Mouse (Mus musculus): ENCODE data around the gene Chst13. TPM values are rescaled to one million over a fixed set of nuclear protein-coding genes. Genes with fewer than 3 reads are reported as not detected.

Gene Chst13
- polyA plus RNA-seq, 1 experiment from 2014 or later: 0.10 TPM

DNA sequence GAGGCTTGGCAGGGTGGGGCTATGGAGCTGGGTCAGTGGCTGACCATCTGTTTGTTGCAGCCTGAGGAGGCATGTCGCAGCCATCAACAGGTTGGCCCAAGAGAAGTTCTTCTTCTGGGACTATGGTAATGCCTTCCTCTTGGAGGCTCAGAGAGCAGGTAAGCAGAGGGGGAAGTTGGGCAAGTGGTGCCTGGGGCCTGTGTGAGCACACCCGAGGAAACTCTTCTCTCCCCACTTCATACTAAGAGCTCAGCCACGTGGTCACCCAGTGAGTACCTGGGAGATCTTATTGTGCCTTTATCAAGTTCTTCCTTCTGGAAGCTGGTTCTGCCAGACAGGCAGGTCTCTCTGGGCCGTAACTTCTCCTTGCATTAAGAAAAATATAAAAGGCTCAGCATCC is 22.2 kb upstream of the Chst13 start:
- TF ChIP-seq CTCF (IDR thresholded peaks at IDR 0.05) (no peak), EP300 (IDR thresholded peaks at IDR 0.05) (peak; percentile 15; the same call in 1 of the 2 replicates)
- 57% methylated on average over 4 of the region's 4 CpGs for WGBS
- Histone ChIP-seq H3K9ac (replicated peaks; ENCODE audit: low read depth) (no peak overlapping the region), H3K4me1 (ENCODE audit: insufficient read depth, low read depth, low read length) (no peaks in the 10 kb centered on the region), H3K36me3 (ENCODE audit: insufficient read depth, low read length) (no peaks in the 10 kb centered on the region), H3K4me2 (replicated peaks; ENCODE audit: low read depth, low read length) (no peak overlapping the region), H3K27me3 (replicated peaks; ENCODE audit: insufficient read depth, low read length) (no peaks in the 10 kb centered on the region), H3K27ac (ENCODE audit: low read length) (no peak overlapping the region), H3K4me3 (ENCODE audit: low read depth, low read length) (no peak overlapping the region), H3K9me3 (ENCODE audit: low read length) (no peaks in the 10 kb centered on the region)
- ATAC-seq (peak; percentile 90), DNase-seq (ENCODE audit: low spot score) (peak; percentile 76)

DNA sequence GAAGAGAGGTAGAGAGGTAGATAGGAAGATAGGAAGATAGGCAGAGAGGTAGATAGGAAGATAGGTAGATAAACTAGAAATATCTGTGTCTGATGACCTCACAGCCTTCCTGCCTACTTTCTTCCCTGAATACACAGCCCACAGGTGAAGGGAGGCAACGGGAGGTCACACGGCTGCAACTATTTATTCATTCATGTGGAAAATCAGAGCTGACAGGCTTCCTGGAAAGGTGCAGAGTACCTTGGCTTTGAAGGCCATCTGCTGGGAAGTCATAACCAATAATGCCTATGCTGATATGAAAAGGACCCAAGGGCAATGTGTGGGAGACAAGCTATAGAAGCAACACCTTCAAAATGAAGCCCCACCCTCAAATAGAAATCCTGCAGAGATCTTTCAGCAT is 17.4 kb upstream of the Chst13 start:
- H3K9me3 ChIP-seq (ENCODE audit: low read length): no peaks in the 10 kb centered on the region
- 69% methylated on average over 2 of the region's 2 CpGs for WGBS
- H3K36me3 ChIP-seq (ENCODE audit: insufficient read depth, low read length): no peaks in the 10 kb centered on the region
- no peak overlapping the region for H3K9ac ChIP-seq (replicated peaks; ENCODE audit: low read depth)
- no peak for DNase-seq (ENCODE audit: low spot score)
- H3K4me3 ChIP-seq (ENCODE audit: low read depth, low read length): no peak overlapping the region
- no peaks in the 10 kb centered on the region for H3K4me1 ChIP-seq (ENCODE audit: insufficient read depth, low read depth, low read length)
- H3K27me3 ChIP-seq (replicated peaks; ENCODE audit: insufficient read depth, low read length): no peaks in the 10 kb centered on the region
- no peak overlapping the region for H3K4me2 ChIP-seq (replicated peaks; ENCODE audit: low read depth, low read length)
- ATAC-seq: no peak
- H3K27ac ChIP-seq (ENCODE audit: low read length): no peak overlapping the region
- TF ChIP-seq EP300 (IDR thresholded peaks at IDR 0.05): no peak
- TF ChIP-seq CTCF (IDR thresholded peaks at IDR 0.05): no peak

DNA sequence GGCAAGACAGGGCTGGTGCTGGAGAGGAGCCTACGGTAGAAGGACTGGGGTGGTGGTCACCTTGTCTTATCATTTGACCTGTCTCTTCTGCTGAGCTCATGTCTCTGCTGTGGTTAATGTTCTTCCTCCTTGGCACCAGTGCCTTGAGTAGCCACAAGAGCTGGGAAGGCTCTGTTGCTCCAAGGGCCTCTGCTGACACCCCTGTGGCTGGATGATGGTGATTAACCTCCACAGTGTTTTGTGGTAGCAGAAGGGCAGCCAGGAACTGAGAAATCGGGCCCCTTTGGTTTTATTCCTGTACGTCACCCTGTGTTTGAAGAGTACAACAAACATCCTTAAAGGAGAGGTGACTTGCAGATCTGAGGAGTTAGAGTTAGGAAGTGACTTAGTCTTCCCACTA is 9.3 kb upstream of the Chst13 start:
- 43% methylated on average over 3 of the region's 3 CpGs for WGBS

DNA sequence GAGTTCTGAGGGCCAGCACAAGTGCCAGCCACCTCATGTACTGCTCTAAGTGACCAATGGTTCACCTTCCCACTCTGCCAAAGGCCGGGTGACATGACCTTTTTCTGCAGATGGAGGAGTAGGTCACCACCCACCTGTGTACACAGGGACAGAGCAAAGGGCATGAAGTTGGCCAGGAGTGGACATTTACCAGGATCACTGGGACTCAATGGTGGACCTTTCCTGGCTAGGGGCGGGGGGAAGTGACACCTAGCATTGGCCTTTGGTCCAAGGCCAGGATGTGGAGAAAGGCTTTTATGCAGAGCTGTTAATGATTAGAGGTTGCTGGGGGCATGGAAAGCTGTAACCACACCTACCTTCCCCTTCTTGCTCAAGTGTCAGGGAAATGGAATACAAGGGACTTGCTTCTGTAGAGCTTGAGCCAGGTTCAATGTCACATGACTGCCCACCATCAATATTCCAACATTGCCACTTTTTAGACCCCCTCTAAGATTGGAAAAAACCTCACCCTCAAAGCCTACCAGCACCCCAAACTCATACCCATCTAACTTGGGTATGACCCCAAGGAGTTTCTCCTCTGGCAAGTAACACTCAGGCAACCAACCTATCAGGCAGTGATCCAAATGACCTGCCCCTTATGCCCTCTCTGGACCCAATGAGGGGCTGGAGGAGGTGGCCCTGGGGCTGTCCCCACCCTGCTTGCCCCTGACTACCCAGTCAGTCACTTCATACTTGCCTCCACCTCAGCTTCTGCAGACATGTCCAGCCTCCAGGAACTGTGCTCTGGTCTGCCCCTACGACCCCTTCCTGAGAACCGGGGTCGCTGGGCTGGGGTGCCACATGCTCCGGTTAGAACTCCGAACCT is 7.8 kb upstream of the Chst13 start, which contains the start of gene Uroc1:
TSS of gene Uroc1 (plus strand) at position 724 of the 865 bp plus-strand sequence.
- H3K27me3 ChIP-seq (replicated peaks; ENCODE audit: insufficient read depth, low read length): no peaks in the 10 kb centered on the region
- no peak within 1 kb of the TSS for H3K9ac ChIP-seq (replicated peaks; ENCODE audit: low read depth)
- TF ChIP-seq EP300 (IDR thresholded peaks at IDR 0.05): no peak
- TF ChIP-seq CTCF (IDR thresholded peaks at IDR 0.05): no peak
- no peak within 1 kb of the TSS for H3K4me2 ChIP-seq (replicated peaks; ENCODE audit: low read depth, low read length)
- H3K27ac ChIP-seq (ENCODE audit: low read length): no peak within 1 kb of the TSS
- H3K4me1 ChIP-seq (ENCODE audit: insufficient read depth, low read depth, low read length): no peaks in the 10 kb centered on the region
- 73% methylated on average over 7 of the region's 7 CpGs for WGBS
- no peak for ATAC-seq
- no peak within 1 kb of the TSS for H3K4me3 ChIP-seq (ENCODE audit: low read depth, low read length)
- no peaks in the 10 kb centered on the region for H3K36me3 ChIP-seq (ENCODE audit: insufficient read depth, low read length)
- H3K9me3 ChIP-seq (ENCODE audit: low read length): no peaks in the 10 kb centered on the region
- DNase-seq (ENCODE audit: low spot score): no peak

More for the DNA sequence above, 9.3 kb upstream of the Chst13 start:
- Histone ChIP-seq H3K4me1 (ENCODE audit: insufficient read depth, low read depth, low read length) (no peaks in the 10 kb centered on the region), H3K9me3 (ENCODE audit: low read length) (no peaks in the 10 kb centered on the region), H3K4me3 (ENCODE audit: low read depth, low read length) (no peak overlapping the region), H3K4me2 (replicated peaks; ENCODE audit: low read depth, low read length) (no peak overlapping the region), H3K27ac (ENCODE audit: low read length) (no peak overlapping the region), H3K27me3 (replicated peaks; ENCODE audit: insufficient read depth, low read length) (no peaks in the 10 kb centered on the region), H3K9ac (replicated peaks; ENCODE audit: low read depth) (no peak overlapping the region), H3K36me3 (ENCODE audit: insufficient read depth, low read length) (no peaks in the 10 kb centered on the region)
- TF ChIP-seq CTCF (IDR thresholded peaks at IDR 0.05) (no peak), EP300 (IDR thresholded peaks at IDR 0.05) (no peak)
- ATAC-seq: no peak
- no peak for DNase-seq (ENCODE audit: low spot score)

DNA sequence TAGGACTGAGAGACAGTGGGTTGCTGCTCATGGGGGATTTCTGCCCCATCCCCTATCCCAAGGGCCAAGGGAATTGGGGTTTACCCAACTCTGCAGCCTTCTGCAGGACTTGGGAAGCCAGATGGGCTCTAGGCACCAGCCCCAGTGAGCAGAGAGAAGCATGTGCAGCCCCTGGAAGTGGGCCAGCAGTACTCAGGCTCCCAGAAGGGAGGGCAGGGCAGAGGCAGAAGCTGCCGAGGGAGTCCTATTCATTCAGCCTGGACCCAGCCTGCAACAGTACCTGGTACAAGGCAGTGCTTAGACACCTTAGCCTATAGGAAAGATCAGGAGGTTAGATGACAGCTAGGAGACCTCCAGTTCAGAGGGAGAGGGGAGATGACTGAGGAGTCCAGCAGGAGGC is 5.0 kb upstream of the Chst13 start:
- TF ChIP-seq EP300 (IDR thresholded peaks at IDR 0.05) (no peak), CTCF (IDR thresholded peaks at IDR 0.05) (peak; percentile 28)
- H3K27me3 ChIP-seq (replicated peaks; ENCODE audit: insufficient read depth, low read length): no peaks in the 10 kb centered on the region
- H3K9me3 ChIP-seq (ENCODE audit: low read length): no peaks in the 10 kb centered on the region
- DNase-seq (ENCODE audit: low spot score): peak; percentile 48
- no peak overlapping the region for H3K9ac ChIP-seq (replicated peaks; ENCODE audit: low read depth)
- no peak for ATAC-seq
- no peak overlapping the region for H3K4me2 ChIP-seq (replicated peaks; ENCODE audit: low read depth, low read length)
- no peaks in the 10 kb centered on the region for H3K4me1 ChIP-seq (ENCODE audit: insufficient read depth, low read depth, low read length)
- 8% methylated on average over 1 of the region's 1 CpGs for WGBS
- H3K36me3 ChIP-seq (ENCODE audit: insufficient read depth, low read length): no peaks in the 10 kb centered on the region
- H3K4me3 ChIP-seq (ENCODE audit: low read depth, low read length): no peak overlapping the region
- H3K27ac ChIP-seq (ENCODE audit: low read length): no peak overlapping the region

DNA sequence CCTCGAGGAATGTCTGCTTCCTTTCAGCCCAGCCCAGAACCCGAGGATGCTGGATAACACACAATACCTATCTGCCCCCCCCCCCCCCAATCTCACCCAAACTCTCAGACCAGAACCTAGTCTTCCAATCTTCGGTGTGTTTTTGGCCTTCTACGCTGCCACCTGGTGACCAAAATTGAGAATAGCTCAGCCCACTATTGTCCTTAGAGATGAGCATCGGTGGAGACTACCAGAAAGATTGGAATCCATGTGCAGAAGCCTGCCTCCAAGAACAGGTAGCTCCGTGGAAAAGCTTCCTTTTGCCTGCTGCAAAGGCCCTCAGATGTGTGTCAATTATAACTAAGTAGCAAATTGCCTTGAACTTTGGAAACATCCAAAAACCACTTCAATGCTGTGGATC is 2.7 kb upstream of the Chst13 start:
- no peaks in the 10 kb centered on the region for H3K36me3 ChIP-seq (ENCODE audit: insufficient read depth, low read length)
- H3K9ac ChIP-seq (replicated peaks; ENCODE audit: low read depth): no peak overlapping the region
- no peak for ATAC-seq
- H3K4me1 ChIP-seq (ENCODE audit: insufficient read depth, low read depth, low read length): no peaks in the 10 kb centered on the region
- WGBS: 17% methylated on average over 6 of the region's 6 CpGs
- DNase-seq (ENCODE audit: low spot score): no peak
- no peak overlapping the region for H3K4me3 ChIP-seq (ENCODE audit: low read depth, low read length)
- TF ChIP-seq CTCF (IDR thresholded peaks at IDR 0.05) (peak; percentile 61), EP300 (IDR thresholded peaks at IDR 0.05) (no peak)
- H3K27ac ChIP-seq (ENCODE audit: low read length): no peak overlapping the region
- no peak overlapping the region for H3K4me2 ChIP-seq (replicated peaks; ENCODE audit: low read depth, low read length)
- H3K27me3 ChIP-seq (replicated peaks; ENCODE audit: insufficient read depth, low read length): no peaks in the 10 kb centered on the region
- no peaks in the 10 kb centered on the region for H3K9me3 ChIP-seq (ENCODE audit: low read length)

All from lung, postnatal 0 days (tissue).